Mouse (Mus musculus) lung, postnatal 36 days (tissue): ENCODE measurements around the gene Btf3l4.
A peak's percentile ranks its signal among the peaks of the same experiment; 100 is the strongest.

Experiments
- DNase-seq: peaks from one replicate; pipeline ENCODE4 v3.0.0; 2022; ENCODE audit warnings: mixed read lengths

Gene Btf3l4

GRCm38 (mm10) chr4:108811550-108811949 is 21.9 kb downstream of the Btf3l4 start:
- no peak for DNase-seq

GRCm38 (mm10) chr4:108811142-108811541 is 22.3 kb downstream of the Btf3l4 start:
- DNase-seq = no peak

GRCm38 (mm10) chr4:108803535-108803934 is 29.9 kb downstream of the Btf3l4 start:
- no peak for DNase-seq

GRCm38 (mm10) chr4:108798083-108798830 is 35.2 kb downstream of the Btf3l4 start:
- DNase-seq = peak; percentile 93

GRCm38 (mm10) chr4:108796701-108797100 is 36.7 kb downstream of the Btf3l4 start:
- peak; percentile 33 for DNase-seq

GRCm38 (mm10) chr4:108793941-108794340 is 39.5 kb downstream of the Btf3l4 start:
- DNase-seq = peak; percentile 14

GRCm38 (mm10) chr4:108790507-108790906 is 42.9 kb downstream of the Btf3l4 start:
- no peak for DNase-seq

GRCm38 (mm10) chr4:108789258-108789936 is 44.0 kb downstream of the Btf3l4 start:
- DNase-seq = peak; percentile 6

- no peak for DNase-seq
Measured at GRCm38 (mm10) chr4:108782421-108783085, 50.9 kb downstream of the Btf3l4 start.

- DNase-seq = no peak
Measured at GRCm38 (mm10) chr4:108781596-108781995, 51.8 kb downstream of the Btf3l4 start.

- no peak for DNase-seq
Measured at GRCm38 (mm10) chr4:108780864-108781205, 52.6 kb downstream of the Btf3l4 start.

GRCm38 (mm10) chr4:108780057-108780863 is 53.2 kb downstream of the Btf3l4 start, which contains the start of gene Zfyve9:
Gene Zfyve9, minus strand, starts transcription at chr4:108780798.
- DNase-seq = peak; percentile 79

- no peak for DNase-seq
Measured at GRCm38 (mm10) chr4:108779763-108780056, 53.7 kb downstream of the Btf3l4 start.

GRCm38 (mm10) chr4:108768527-108768926 is 64.9 kb downstream of the Btf3l4 start:
- no peak for DNase-seq
